Mouse (Mus musculus): ENCODE measurements around the gene Olfr444. TPM values are rescaled to one million over a fixed set of nuclear protein-coding genes. Genes with fewer than 3 reads are reported as not detected.

Olfr444 gene
- not detected for polyA plus RNA-seq (2021)

DNA sequence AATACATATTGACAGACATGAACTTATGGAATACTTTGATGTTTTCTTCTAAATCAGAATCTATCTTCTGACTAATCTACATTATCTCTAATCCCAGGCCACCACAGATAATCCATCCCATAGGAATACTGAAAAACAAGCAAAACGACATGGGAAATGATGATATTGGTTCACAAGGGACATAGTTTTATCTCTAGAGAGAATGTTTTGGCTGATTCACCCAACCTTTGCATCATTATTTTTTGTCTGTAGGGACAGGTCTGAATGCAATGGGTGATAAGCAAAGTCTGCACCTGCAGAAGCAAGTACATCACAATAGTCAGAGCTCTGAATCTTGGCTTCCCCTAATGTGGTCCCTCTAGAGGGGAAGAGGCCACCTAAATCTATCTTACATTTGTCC lies at the start of gene Olfr444:
Gene Olfr444 (plus strand): TSS at position 301 of the 400 bp plus-strand sequence.
- in situ Hi-C loops (cut with MboI; ENCODE audit: low pct_unique_long_range_greater_than_20kb), result no loop called here
- ChIA-PET CTCF (no interaction called here), POLR2A (no interaction called here)
- DNase-seq (ENCODE audit: low read depth, low spot score) (no peak), ATAC-seq (no peak)
- H3K27me3 ChIP-seq, result peaks cover 5% of the 10 kb centered on the region
- no peak for TF ChIP-seq CTCF (IDR thresholded peaks at IDR 0.05)

DNA sequence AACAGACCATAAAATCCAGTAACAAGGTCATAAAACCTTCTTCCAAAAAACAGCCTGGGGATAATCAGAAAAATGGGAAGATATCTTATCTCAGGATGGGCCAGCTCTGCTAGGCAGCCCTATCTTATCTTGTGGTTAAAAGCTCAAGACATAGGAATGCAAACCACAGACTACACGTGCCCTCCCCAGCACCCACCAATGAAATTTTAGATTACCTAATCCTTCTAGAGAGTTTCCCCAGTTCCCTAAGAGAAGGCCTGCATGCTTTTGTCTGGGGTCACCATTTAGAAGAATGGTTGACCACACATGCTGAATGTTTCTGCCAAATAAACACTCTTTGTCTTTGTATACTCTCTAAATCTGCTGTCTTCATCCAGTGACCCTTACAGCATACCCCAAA lies 48.5 kb upstream of the Olfr444 start:
- in situ Hi-C loops (cut with MboI; ENCODE audit: low pct_unique_long_range_greater_than_20kb), result no loop called here
- H3K27me3 ChIP-seq, result peaks cover 22% of the 10 kb centered on the region
- no peak for ATAC-seq
- no peak for TF ChIP-seq CTCF (IDR thresholded peaks at IDR 0.05)
- ChIA-PET CTCF (no interaction called here), POLR2A (no interaction called here)
- DNase-seq (ENCODE audit: low read depth, low spot score), result no peak

DNA sequence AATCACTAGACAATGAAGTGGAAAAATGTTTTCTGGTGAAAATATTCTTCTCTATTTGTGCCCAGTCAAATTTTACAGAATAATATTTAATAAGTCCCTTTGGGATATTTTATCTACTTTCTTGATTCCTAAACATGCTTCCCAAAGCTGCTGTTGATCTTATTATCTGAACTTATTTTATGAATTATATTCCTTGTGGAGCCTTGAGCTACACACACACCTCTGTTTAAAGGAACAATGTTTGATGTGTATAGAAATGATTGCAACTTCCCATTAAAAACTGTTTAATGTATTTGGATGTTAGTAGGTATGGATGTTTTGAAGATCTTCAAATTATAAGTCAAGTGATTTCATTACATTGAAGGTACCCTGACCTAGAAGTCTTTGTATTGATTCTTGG lies 40.3 kb upstream of the Olfr444 start, which contains the start of gene Olfr447:
Gene Olfr447 (plus strand): TSS at position 301 of the 400 bp plus-strand sequence.
- DNase-seq (ENCODE audit: low read depth, low spot score) (no peak), ATAC-seq (no peak)
- peaks cover 43% of the 10 kb centered on the region for H3K27me3 ChIP-seq
- ChIA-PET POLR2A (no interaction called here), CTCF (no interaction called here)
- TF ChIP-seq CTCF (IDR thresholded peaks at IDR 0.05), result no peak
- in situ Hi-C loops (cut with MboI; ENCODE audit: low pct_unique_long_range_greater_than_20kb), result no loop called here

DNA sequence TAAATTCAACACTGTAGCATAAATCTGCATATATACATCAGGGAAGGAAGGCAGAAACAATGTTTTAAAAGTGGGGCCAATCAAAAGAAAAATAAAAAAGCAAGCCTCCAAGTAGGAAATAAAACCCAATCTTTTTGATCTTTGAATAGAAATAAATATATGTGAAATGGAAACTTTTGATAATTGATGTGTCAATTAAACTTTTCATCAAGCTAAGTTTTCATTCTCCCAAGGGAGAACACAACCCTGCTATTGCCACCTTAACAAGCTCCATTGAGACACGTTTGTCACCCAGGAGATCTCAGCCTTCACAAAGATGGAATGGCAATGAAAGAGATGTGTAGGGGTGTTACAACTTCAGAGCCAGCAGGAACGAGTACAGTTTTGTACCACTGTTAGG lies 27.8 kb upstream of the Olfr444 start, which contains the start of gene Olfr446:
Gene Olfr446 (plus strand): TSS at position 301 of the 400 bp plus-strand sequence.
- POLR2A ChIA-PET, result no interaction called here
- CTCF ChIA-PET, result no interaction called here
- DNase-seq (ENCODE audit: low read depth, low spot score), result no peak
- peaks cover 5% of the 10 kb centered on the region for H3K27me3 ChIP-seq
- ATAC-seq, result no peak
- in situ Hi-C loops (cut with MboI; ENCODE audit: low pct_unique_long_range_greater_than_20kb), result no loop called here
- TF ChIP-seq CTCF (IDR thresholded peaks at IDR 0.05), result no peak

DNA sequence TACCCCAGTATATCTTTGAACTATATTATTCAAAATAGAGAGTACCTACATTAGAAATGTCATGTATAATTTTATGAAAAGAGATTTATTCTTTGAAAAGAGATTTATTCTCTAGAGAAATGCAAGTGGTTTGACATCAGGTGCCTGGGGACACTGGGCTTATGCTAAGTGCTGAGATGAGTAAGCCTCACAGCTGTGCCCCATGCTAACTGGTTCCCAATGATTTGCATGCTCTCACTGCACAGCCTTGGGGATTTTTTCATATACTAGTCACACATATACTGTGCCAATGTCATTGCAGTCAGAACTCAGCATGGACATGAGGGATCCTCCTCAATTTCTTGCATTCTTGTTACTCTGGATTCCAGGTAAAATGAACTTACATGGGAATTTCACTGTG lies 31.5 kb downstream of the Olfr444 start:
- CTCF ChIA-PET, result no interaction called here
- ATAC-seq (no peak), DNase-seq (ENCODE audit: low read depth, low spot score) (no peak)
- H3K27me3 ChIP-seq, result no peaks in the 10 kb centered on the region
- TF ChIP-seq CTCF (IDR thresholded peaks at IDR 0.05), result no peak
- POLR2A ChIA-PET, result no interaction called here
- in situ Hi-C loops (cut with MboI; ENCODE audit: low pct_unique_long_range_greater_than_20kb), result no loop called here

Other genes starting within 250 kb of the Olfr444 start
- gene Tcaf1, start 239.0 kb upstream of the Olfr444 start, polyA plus RNA-seq (2021), result 69.7 TPM
- not detected for gene Olfr453, start 209.7 kb upstream of the Olfr444 start, polyA plus RNA-seq (2021)
- gene Olfr38, start 192.7 kb upstream of the Olfr444 start, polyA plus RNA-seq (2021), result not detected
- not detected for gene Olfr452, start 164.0 kb upstream of the Olfr444 start, polyA plus RNA-seq (2021)
- gene Olfr450, start 137.1 kb upstream of the Olfr444 start, polyA plus RNA-seq (2021), result not detected
- gene Olfr449, start 114.7 kb upstream of the Olfr444 start, polyA plus RNA-seq (2021), result not detected
- not detected for gene Olfr448, start 58.6 kb upstream of the Olfr444 start, polyA plus RNA-seq (2021)
- gene Olfr447, start 40.2 kb upstream of the Olfr444 start, polyA plus RNA-seq (2021), result not detected
- not detected for gene Olfr446, start 27.7 kb upstream of the Olfr444 start, polyA plus RNA-seq (2021)
- not detected for gene Olfr441, start 157.3 kb downstream of the Olfr444 start, polyA plus RNA-seq (2021)
- not detected for gene Olfr237-ps1, start 197.5 kb downstream of the Olfr444 start, polyA plus RNA-seq (2021)
- gene Olfr437, start 214.2 kb downstream of the Olfr444 start, polyA plus RNA-seq (2021), result not detected
- not detected for gene Olfr13, start 223.1 kb downstream of the Olfr444 start, polyA plus RNA-seq (2021)
- gene Olfr435, start 248.1 kb downstream of the Olfr444 start, polyA plus RNA-seq (2021), result not detected